Mouse (Mus musculus): ENCODE data around the gene Ifi206. TPM values are rescaled to one million over a fixed set of nuclear protein-coding genes. Genes with fewer than 3 reads are reported as not detected.
"Not testable (repeated sequence)": the region's sequence is repeated elsewhere in the genome, so short reads cannot be mapped to it uniquely, and the experiment has no call there.

The Ifi206 gene
- total RNA-seq (2014; rRNA removed) = not detected in 2 replicates
- polyA plus RNA-seq (2015; fragmentation: Nextera tagmentation; extraction: Ambion mirVana) = 0.05 TPM in 1 of 2 replicates, not detected in the other

DNA sequence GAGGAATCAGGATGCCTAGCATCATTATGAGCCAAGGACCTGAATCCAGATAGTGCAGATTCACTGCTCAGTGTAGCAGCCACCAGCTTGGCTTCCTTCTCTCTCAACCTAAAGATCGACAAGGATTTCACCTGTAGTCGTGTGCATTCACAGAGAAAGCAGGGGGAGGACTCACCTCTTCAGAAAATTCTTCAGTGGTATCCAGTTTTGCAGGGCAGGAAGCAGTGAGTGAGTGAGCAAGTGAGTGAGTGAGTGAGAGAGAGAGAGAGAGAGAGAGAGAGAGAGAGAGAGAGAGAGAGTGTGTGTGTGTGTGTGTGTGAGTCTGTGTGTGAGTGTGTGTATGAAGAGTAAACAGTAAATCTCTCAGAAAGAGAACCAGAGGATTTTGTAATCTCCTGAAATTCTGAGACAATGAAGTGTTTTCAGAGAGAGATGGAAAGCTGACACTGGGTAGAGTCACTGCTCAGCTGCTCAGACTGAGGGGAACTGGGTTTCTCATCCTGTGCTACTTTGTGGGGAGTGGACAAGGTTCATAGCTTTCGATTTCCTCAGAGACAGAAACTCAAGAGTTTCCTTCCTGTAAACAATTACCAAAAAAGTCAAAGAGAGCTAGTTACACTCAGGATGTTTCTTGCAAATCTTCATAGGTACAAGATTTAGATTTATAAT is at the start of gene Ifi206:
Ifi206 (minus strand) TSS at position 230 of the 669 bp plus-strand sequence.
- WGBS = 92% methylated on average over 3 of the region's 3 CpGs
- not testable (repeated sequence) for H3K4me1 ChIP-seq (ENCODE audit: insufficient read depth); H3K4me2 ChIP-seq (ENCODE audit: low read depth); H3K9me3 ChIP-seq (ENCODE audit: low read length); H3K27ac ChIP-seq (ENCODE audit: low read depth, low read length); ATAC-seq; H3K36me3 ChIP-seq (ENCODE audit: insufficient read depth); DNase-seq; H3K4me3 ChIP-seq (ENCODE audit: low read depth, low read length); H3K27me3 ChIP-seq (ENCODE audit: insufficient read depth, low read length); H3K9ac ChIP-seq

DNA sequence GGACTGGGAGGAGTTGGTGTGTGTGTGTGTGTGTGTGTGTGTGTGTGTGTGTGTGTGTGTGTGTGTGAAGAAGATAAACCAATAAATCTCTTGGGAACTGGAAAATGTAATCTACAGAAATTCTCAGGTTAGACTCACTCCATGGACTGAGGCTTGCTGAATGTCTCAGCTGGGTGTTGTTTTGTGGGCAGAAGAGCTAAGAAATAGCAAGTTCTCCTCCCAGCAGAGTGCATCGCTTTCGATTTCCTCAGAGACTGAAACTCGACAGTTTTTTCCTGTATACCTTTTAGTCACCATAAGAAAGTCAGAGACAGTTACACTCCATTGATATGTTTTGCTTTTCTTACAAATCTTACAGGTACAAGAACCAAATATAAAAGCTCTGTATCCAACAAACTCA is 45.0 kb upstream of the Ifi206 start, which contains the start of gene Ifi214:
Ifi214 (minus strand) TSS at position 167 of the 400 bp plus-strand sequence.
- ATAC-seq; H3K9me3 ChIP-seq (ENCODE audit: low read length); H3K27ac ChIP-seq (ENCODE audit: low read depth, low read length); H3K9ac ChIP-seq; H3K4me2 ChIP-seq (ENCODE audit: low read depth); DNase-seq; H3K27me3 ChIP-seq (ENCODE audit: insufficient read depth, low read length); H3K4me1 ChIP-seq (ENCODE audit: insufficient read depth); H3K36me3 ChIP-seq (ENCODE audit: insufficient read depth); H3K4me3 ChIP-seq (ENCODE audit: low read depth, low read length): not testable (repeated sequence)
- 92% methylated on average over 3 of the region's 3 CpGs for WGBS

DNA sequence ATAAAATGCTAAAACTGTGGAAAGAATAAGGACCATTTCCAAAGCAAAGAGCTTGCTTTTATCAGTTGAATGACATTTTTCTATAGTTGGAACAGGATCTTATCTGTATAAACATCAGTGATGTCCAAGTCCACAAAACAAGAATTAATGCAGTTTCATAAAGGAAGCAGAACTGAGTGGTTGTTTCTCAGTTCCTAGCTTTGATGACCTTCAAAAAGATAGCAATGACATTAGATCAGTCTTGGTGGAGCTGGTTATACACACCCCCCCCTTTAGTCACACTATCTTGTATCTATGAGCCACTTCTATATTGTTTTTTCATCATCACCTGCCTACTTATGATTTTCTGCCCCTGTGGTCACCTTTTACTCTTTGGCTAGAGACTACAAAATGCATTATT is 30.6 kb upstream of the Ifi206 start:
- ATAC-seq = no peak
- DNase-seq = no peak
- Histone ChIP-seq H3K9me3 (ENCODE audit: low read length) (no peaks in the 10 kb centered on the region), H3K9ac (no peak overlapping the region), H3K27me3 (ENCODE audit: insufficient read depth, low read length) (no peaks in the 10 kb centered on the region), H3K4me3 (ENCODE audit: low read depth, low read length) (no peak overlapping the region), H3K4me2 (ENCODE audit: low read depth) (no peak overlapping the region), H3K27ac (ENCODE audit: low read depth, low read length) (no peak overlapping the region), H3K4me1 (ENCODE audit: insufficient read depth) (no peaks in the 10 kb centered on the region), H3K36me3 (ENCODE audit: insufficient read depth) (no peaks in the 10 kb centered on the region)
- no peak for TF ChIP-seq CTCF (IDR thresholded peaks at IDR 0.05; ENCODE audit: low read depth)

DNA sequence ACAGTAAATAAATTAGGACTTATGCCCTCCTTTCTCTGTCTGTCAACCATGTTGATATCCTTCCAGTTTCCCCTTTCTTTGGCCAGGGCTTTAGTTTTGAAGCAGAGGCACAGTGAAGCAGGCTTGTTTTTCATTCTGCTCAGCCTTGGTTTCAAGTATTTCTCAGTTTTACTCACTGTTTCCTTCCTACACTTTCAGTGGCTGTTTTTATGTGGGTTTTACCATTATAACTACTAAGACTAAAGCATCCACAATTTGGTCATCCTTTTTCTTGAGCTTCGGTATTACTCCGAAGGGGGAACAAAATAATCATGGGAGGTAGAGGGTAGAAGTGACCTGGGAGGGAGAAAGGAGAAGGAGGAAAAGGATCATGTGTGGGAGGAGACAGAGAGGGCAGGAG is 19.8 kb upstream of the Ifi206 start:
- H3K36me3 ChIP-seq (ENCODE audit: insufficient read depth); H3K4me1 ChIP-seq (ENCODE audit: insufficient read depth); H3K27ac ChIP-seq (ENCODE audit: low read depth, low read length); H3K4me3 ChIP-seq (ENCODE audit: low read depth, low read length); ATAC-seq; H3K9ac ChIP-seq; H3K9me3 ChIP-seq (ENCODE audit: low read length); H3K4me2 ChIP-seq (ENCODE audit: low read depth); H3K27me3 ChIP-seq (ENCODE audit: insufficient read depth, low read length); DNase-seq: not testable (repeated sequence)
- WGBS = 94% methylated on average over 2 of the region's 2 CpGs

DNA sequence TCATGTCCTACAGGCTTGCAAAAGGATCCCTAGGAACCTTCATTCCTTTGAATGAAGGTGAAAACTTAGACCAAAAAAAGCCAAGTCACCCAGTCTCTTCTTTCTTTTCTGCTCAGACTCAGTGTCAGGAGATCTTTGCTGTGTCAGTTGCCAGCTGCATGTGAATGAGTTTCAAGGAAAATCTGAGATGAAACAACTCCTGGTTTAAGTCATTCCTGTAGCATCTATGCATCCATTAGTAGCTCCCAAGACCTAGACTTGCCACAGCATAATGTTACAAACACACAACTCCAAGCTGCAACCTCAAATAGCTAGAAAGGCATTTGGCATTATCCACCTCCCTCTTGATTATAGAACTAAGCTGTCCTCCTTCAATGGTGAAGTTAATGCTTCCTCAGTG is 642 bp upstream of the Ifi206 start:
- not testable (repeated sequence) for H3K4me1 ChIP-seq (ENCODE audit: insufficient read depth); ATAC-seq; H3K4me2 ChIP-seq (ENCODE audit: low read depth); H3K36me3 ChIP-seq (ENCODE audit: insufficient read depth); H3K9ac ChIP-seq; H3K4me3 ChIP-seq (ENCODE audit: low read depth, low read length); H3K9me3 ChIP-seq (ENCODE audit: low read length); H3K27me3 ChIP-seq (ENCODE audit: insufficient read depth, low read length); H3K27ac ChIP-seq (ENCODE audit: low read depth, low read length); DNase-seq

DNA sequence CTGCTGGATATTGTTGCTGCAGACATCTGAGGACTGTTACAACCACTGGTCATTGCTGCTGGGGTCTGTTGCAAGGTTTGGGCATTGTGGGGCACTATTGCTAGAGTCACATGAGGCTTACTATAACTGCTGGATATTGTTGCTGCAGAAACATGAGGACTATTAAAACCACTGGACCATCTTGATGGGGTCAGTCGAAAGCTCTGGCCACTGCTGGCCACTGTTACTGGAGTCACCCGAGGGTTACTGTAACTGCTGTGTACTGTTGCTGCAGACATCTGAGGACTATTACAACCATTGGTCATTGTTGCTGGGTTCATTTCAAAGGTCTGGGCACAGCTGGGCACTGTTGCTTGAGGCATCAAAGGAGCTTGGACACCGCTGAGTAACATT is 9.7 kb downstream of the Ifi206 start:
- H3K27me3 ChIP-seq (ENCODE audit: insufficient read depth, low read length); ATAC-seq; H3K36me3 ChIP-seq (ENCODE audit: insufficient read depth); H3K4me1 ChIP-seq (ENCODE audit: insufficient read depth); H3K4me2 ChIP-seq (ENCODE audit: low read depth); H3K9ac ChIP-seq; H3K9me3 ChIP-seq (ENCODE audit: low read length); H3K4me3 ChIP-seq (ENCODE audit: low read depth, low read length); DNase-seq; H3K27ac ChIP-seq (ENCODE audit: low read depth, low read length): not testable (repeated sequence)
- 92% methylated on average over 3 of the region's 3 CpGs for WGBS

DNA sequence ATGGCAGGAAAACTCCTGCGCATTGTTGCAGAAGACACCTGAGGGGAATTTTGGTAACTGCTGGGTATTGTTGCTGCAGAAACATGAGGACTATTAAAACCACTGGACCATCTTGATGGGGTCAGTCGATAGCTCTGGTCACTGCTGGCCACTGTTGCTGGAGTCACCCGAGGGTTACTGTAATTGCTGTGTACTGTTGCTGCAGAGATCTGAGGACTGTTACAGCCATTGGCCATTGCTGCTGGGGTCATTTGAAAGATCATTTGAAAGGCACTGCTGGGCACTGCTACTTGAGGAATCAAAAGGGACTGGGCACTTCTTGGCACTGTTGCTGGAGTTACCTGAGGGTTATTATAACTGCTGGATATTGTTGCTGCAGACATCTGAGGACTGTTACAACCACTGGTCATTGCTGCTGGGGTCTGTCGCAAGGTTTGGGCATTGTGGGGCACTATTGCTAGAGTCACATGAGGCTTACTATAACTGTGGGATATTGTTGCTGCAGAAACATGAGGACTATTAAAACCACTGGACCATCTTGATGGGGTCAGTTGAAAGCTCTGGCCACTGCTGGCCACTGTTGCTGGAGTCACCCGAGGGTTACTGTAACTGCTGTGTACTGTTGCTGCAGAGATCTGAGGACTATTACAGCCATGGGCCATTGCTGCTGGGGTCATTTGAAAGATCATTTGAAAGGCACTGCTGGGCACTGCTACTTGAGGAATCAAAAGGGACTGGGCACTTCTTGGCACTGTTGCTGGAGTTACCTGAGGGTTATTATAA is 10.3 kb downstream of the Ifi206 start:
- not testable (repeated sequence) for H3K9ac ChIP-seq; ATAC-seq; H3K36me3 ChIP-seq (ENCODE audit: insufficient read depth); DNase-seq; H3K27me3 ChIP-seq (ENCODE audit: insufficient read depth, low read length); H3K27ac ChIP-seq (ENCODE audit: low read depth, low read length); H3K4me1 ChIP-seq (ENCODE audit: insufficient read depth); H3K4me3 ChIP-seq (ENCODE audit: low read depth, low read length); H3K9me3 ChIP-seq (ENCODE audit: low read length); H3K4me2 ChIP-seq (ENCODE audit: low read depth)
- 93% methylated on average over 5 of the region's 5 CpGs for WGBS

Data from forebrain, postnatal 0 days (tissue).